Mouse (Mus musculus) liver, embryonic 16.5 days (tissue): ENCODE measurements around the gene Scn7a. TPM values are rescaled to one million over a fixed set of nuclear protein-coding genes. Genes with fewer than 3 reads are reported as not detected.

Experiments
- ATAC-seq: fragments of 200-750 bp; cut with Nextera tagmentation; 2 replicates; pipeline ENCODE4 v1.8.0; 2017; ENCODE audit warnings: low read depth, mild to moderate bottlenecking, moderate number of reproducible peaks, moderate library complexity
- H3K27ac ChIP-seq: fragments of 300-500 bp; sonication (generic); 2 replicates; pipeline ENCODE4 v1.5.1; 2014; ENCODE audit warnings: mild to moderate bottlenecking, low read length
- H3K27me3 ChIP-seq: fragments of 300-500 bp; sonication (generic); 2 replicates; pipeline ENCODE4 v1.6.1; 2014; ENCODE audit warnings: low read depth, low read length, mixed read lengths; ENCODE audit not compliant: control insufficient read depth, insufficient read depth
- H3K36me3 ChIP-seq: fragments of 300-500 bp; sonication (generic); 2 replicates; pipeline ENCODE4 v1.6.1; 2014; ENCODE audit warnings: mild to moderate bottlenecking; ENCODE audit not compliant: control insufficient read depth, insufficient read depth
- H3K4me1 ChIP-seq: fragments of 300-500 bp; sonication (generic); 2 replicates; pipeline ENCODE4 v1.6.1; 2014; ENCODE audit warnings: low read depth, low read length, mixed read lengths; ENCODE audit not compliant: control insufficient read depth
- H3K4me2 ChIP-seq: fragments of 300-500 bp; sonication (generic); 2 replicates; pipeline ENCODE4 v1.6.1; 2014; ENCODE audit warnings: low read depth, low read length, mixed read lengths
- H3K4me3 ChIP-seq: fragments of 300-500 bp; sonication (generic); 2 replicates; pipeline ENCODE4 v1.5.1; 2014; ENCODE audit warnings: low read depth, mild to moderate bottlenecking, low read length
- H3K9ac ChIP-seq: fragments of 300-500 bp; sonication (generic); 2 replicates; pipeline ENCODE4 v1.6.1; 2014; ENCODE audit warnings: low read depth, low read length
- H3K9me3 ChIP-seq: fragments of 300-500 bp; sonication (generic); replicated peaks from 2 replicates; pipeline ENCODE4 v1.6.1; 2016; ENCODE audit warnings: low read length; ENCODE audit not compliant: control insufficient read depth
- WGBS: fragments of 180-500 bp; shearing (Covaris S2); extraction: QIAGEN DNeasy Blood & Tissue Kit; methylation state at CpG from one replicate; pipeline ENCODE4 v1.1.7; 2014; ENCODE audit not compliant: insufficient replicate concordance; 5-methylcytosine and 5-hydroxymethylcytosine counted together
- polyA plus RNA-seq: library from polyadenylated mRNA; unstranded; fragments of >200 nt; fragmentation: Nextera tagmentation; extraction: Ambion mirVana; gene quantifications from 2 replicates; pipeline ENCODE4 v1.2.1, GENCODE M21; 2015

The Scn7a gene
- polyA plus RNA-seq, 1 experiment from 2014 or later = not detected

DNA sequence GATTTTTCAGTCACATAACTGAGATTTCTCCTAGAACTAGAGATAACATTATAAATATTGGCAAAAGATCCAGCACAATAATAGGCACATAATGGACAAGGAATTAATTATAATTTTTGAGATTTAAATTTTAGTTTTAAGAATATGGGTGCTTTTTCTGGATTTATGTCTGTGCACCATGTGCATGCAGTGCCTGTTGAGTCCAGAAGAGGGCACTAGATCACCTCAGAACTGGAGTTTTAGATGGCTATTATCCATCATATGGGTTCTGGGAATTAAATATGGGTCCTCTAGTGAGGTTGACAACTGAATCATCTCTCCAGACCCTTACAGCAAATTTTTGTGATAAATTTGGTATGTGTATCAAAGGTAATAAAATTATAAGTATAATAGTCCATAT lies 21.8 kb downstream of the Scn7a start:
- ATAC-seq = no peak
- no peak overlapping the region for H3K4me3 ChIP-seq
- no peaks in the 10 kb centered on the region for H3K27me3 ChIP-seq
- H3K4me1 ChIP-seq = no peaks in the 10 kb centered on the region
- no peak overlapping the region for H3K27ac ChIP-seq
- no peak overlapping the region for H3K4me2 ChIP-seq
- no peaks in the 10 kb centered on the region for H3K9me3 ChIP-seq
- H3K36me3 ChIP-seq = no peaks in the 10 kb centered on the region
- no peak overlapping the region for H3K9ac ChIP-seq

GRCm38 (mm10) chr2:66728002-66728401 lies 56.7 kb downstream of the Scn7a start:
- H3K4me1 ChIP-seq = no peaks in the 10 kb centered on the region
- H3K27ac ChIP-seq = no peak overlapping the region
- H3K9me3 ChIP-seq = no peaks in the 10 kb centered on the region
- ATAC-seq = no peak
- H3K9ac ChIP-seq = no peak overlapping the region
- WGBS = 62% methylated on average over 3 of the region's 3 CpGs
- H3K36me3 ChIP-seq = no peaks in the 10 kb centered on the region
- no peaks in the 10 kb centered on the region for H3K27me3 ChIP-seq
- no peak overlapping the region for H3K4me3 ChIP-seq
- H3K4me2 ChIP-seq = no peak overlapping the region

DNA sequence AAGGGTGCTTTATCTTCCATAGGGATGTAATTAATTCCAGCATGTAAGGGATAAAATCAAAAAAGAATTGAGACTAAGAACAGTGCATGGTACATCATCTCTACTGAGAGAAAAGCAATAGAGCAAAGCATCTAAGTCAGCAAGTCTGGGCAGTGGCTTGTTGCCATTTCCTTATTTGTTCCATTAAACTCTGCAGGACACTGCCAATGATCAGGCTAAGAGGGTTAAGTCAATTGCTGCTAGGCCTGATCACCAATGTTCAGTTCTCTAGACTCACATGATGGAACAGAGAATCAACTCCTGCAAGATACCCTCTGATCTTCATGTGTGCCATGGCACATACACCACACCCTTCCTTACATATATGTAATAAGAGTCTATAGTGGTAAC lies 57.1 kb downstream of the Scn7a start:
- no peak for ATAC-seq
- no peaks in the 10 kb centered on the region for H3K36me3 ChIP-seq
- no peaks in the 10 kb centered on the region for H3K27me3 ChIP-seq
- no peak overlapping the region for H3K4me3 ChIP-seq
- no peaks in the 10 kb centered on the region for H3K4me1 ChIP-seq
- no peaks in the 10 kb centered on the region for H3K9me3 ChIP-seq
- H3K4me2 ChIP-seq = no peak overlapping the region
- H3K9ac ChIP-seq = no peak overlapping the region
- H3K27ac ChIP-seq = no peak overlapping the region

DNA sequence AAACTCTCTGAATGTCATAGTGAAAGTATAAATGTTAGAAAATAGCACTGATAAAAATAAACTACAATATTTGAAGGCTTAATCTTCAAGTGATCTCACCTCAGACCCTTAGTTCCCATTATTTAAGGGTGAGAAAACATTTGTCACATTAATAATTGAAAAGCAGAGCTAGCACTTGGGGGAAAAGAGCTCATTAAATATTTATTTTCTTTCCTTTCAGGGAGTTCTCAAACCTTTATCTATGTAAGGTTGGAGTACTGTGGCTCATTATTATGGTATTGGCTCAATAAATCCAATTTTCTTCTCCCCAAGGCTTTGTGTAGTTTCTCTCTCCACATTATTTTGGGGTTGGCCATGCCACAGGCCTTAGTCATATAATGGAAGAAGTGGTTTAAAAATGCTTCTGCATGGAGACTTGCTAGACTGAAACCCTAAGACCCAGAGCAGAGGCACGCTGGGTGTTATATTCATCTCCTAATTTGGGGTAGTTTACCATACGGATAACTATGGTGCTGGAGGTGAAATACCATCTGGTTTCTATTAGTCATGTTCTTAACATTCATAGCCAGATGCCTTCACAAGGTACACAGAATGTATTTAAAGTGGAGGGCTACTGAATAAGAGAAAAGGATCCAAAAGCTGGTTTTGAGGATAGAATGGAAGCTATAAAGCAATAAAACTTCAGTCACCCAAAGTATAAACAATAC lies 57.7 kb downstream of the Scn7a start:
- no peak overlapping the region for H3K4me2 ChIP-seq
- no peaks in the 10 kb centered on the region for H3K9me3 ChIP-seq
- no peak overlapping the region for H3K4me3 ChIP-seq
- no peaks in the 10 kb centered on the region for H3K27me3 ChIP-seq
- H3K36me3 ChIP-seq = no peaks in the 10 kb centered on the region
- no peak overlapping the region for H3K9ac ChIP-seq
- H3K27ac ChIP-seq = no peak overlapping the region
- no peaks in the 10 kb centered on the region for H3K4me1 ChIP-seq
- no peak for ATAC-seq
- 63% methylated on average over 2 of the region's 2 CpGs for WGBS

DNA sequence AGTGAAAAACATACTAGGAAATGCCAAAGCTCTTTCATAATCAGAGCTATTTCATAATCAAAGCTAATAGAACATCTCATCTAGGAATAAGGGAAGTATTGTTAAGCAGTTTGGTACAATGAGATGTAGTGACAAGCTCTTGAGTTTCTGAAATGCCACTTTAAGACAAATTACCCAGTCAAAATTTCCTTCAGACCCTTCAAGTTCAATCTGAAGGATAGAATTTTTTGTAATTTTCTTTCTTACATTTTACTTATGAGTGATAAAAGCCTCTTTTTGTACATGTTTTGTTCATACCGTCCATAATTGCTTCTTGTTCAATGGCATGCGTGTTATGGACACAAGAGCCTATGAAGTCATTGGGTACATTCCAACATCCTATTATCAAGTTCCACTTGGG lies 72.6 kb downstream of the Scn7a start:
- ATAC-seq = no peak

GRCm38 (mm10) chr2:66692300-66692699 lies 92.4 kb downstream of the Scn7a start:
- Histone ChIP-seq H3K4me2 (no peak overlapping the region), H3K4me1 (no peaks in the 10 kb centered on the region), H3K27me3 (no peaks in the 10 kb centered on the region), H3K27ac (no peak overlapping the region), H3K9ac (no peak overlapping the region), H3K4me3 (no peak overlapping the region), H3K9me3 (no peaks in the 10 kb centered on the region), H3K36me3 (no peaks in the 10 kb centered on the region)
- ATAC-seq = no peak
- WGBS = 70% methylated on average over 2 of the region's 2 CpGs

More for the DNA sequence above, 72.6 kb downstream of the Scn7a start:
- Histone ChIP-seq H3K36me3 (no peaks in the 10 kb centered on the region), H3K27ac (no peak overlapping the region), H3K4me2 (no peak overlapping the region), H3K4me3 (no peak overlapping the region), H3K27me3 (no peaks in the 10 kb centered on the region), H3K9ac (no peak overlapping the region), H3K4me1 (no peaks in the 10 kb centered on the region), H3K9me3 (no peaks in the 10 kb centered on the region)
- WGBS = 72% methylated on average over 2 of the region's 2 CpGs

GRCm38 (mm10) chr2:66661988-66662387 lies 122.7 kb downstream of the Scn7a start:
- Histone ChIP-seq H3K27ac (no peak overlapping the region), H3K4me2 (no peak overlapping the region), H3K4me1 (no peaks in the 10 kb centered on the region), H3K9me3 (no peaks in the 10 kb centered on the region), H3K27me3 (no peaks in the 10 kb centered on the region), H3K36me3 (no peaks in the 10 kb centered on the region), H3K4me3 (no peak overlapping the region), H3K9ac (no peak overlapping the region)
- no peak for ATAC-seq
- WGBS = 69% methylated on average over 1 of the region's 1 CpGs

DNA sequence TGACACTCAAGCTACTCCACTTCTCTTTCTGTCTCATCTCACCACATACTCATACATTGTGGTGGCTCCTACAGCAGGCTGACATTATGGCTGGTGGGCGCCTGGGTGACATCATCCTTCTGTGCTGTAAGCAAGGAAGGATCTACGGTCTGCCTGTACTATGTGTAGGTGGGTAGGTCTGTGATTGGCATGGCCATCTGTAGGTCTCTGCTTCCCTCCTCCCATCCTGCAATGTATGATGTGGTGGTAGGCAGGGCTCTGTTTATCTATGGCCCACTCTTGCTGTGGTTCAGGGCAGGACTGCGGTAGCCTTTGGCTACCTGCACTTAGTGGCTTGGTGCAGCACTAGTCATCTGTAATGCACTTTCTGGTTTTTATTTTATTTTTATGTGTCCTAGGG lies 128.3 kb downstream of the Scn7a start:
- H3K36me3 ChIP-seq = no peaks in the 10 kb centered on the region
- 61% methylated on average over 3 of the region's 3 CpGs for WGBS
- H3K4me1 ChIP-seq = no peaks in the 10 kb centered on the region
- H3K9ac ChIP-seq = no peak overlapping the region
- no peak overlapping the region for H3K4me3 ChIP-seq
- no peak for ATAC-seq
- no peaks in the 10 kb centered on the region for H3K9me3 ChIP-seq
- H3K27ac ChIP-seq = no peak overlapping the region
- H3K27me3 ChIP-seq = no peaks in the 10 kb centered on the region
- H3K4me2 ChIP-seq = no peak overlapping the region

DNA sequence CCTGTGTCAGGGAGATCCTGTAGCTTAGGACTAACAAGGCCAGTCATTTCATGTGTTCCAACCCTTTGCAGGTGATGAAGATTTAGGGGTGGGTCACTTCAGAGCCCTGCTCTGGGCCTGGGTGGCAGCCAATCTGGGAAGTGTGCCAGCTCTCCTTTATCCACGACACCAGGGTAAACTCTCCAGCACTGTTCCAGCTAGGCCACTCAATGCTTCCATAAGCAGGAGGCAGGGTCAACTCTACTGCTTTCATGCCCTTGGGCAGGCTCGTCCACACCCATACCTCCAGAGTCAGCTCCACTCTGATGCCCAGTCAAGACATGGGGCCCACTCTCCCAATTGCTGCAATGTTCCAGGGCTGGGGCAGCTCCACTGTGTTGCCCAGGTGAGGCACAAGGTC lies 129.3 kb downstream of the Scn7a start:
- WGBS = 45% methylated on average over 2 of the region's 2 CpGs
- no peaks in the 10 kb centered on the region for H3K36me3 ChIP-seq

More for the DNA sequence above, 129.3 kb downstream of the Scn7a start:
- H3K27ac ChIP-seq = no peak overlapping the region
- no peak for ATAC-seq
- no peak overlapping the region for H3K4me2 ChIP-seq
- no peaks in the 10 kb centered on the region for H3K9me3 ChIP-seq
- H3K4me1 ChIP-seq = no peaks in the 10 kb centered on the region
- H3K9ac ChIP-seq = no peak overlapping the region
- no peaks in the 10 kb centered on the region for H3K27me3 ChIP-seq
- no peak overlapping the region for H3K4me3 ChIP-seq
